Mouse (Mus musculus) heart, embryonic 11.5 days (tissue): Measurements from ENCODE around the gene Mfap1a. TPM values are rescaled to one million over a fixed set of nuclear protein-coding genes. Genes with fewer than 3 reads are reported as not detected.

ENCODE experiments used
- ATAC-seq: fragments of 200-750 bp; cut with Nextera tagmentation; replicated peaks from 2 replicates; pipeline ENCODE4 v1.8.0; 2017; ENCODE audit warnings: moderate library complexity; ENCODE audit not compliant: insufficient number of reproducible peaks, low FRiP score, low TSS enrichment
- H3K27ac ChIP-seq: fragments of 300-500 bp; sonication (generic); 2 replicates; pipeline ENCODE4 v1.5.1; 2014; ENCODE audit warnings: mild to moderate bottlenecking, low read depth, low read length
- H3K27me3 ChIP-seq: fragments of 300-500 bp; sonication (generic); 2 replicates; pipeline ENCODE4 v1.6.1; 2014; ENCODE audit warnings: mild to moderate bottlenecking, low read length, mixed read lengths; ENCODE audit not compliant: control insufficient read depth, insufficient read depth
- H3K36me3 ChIP-seq: fragments of 300-500 bp; sonication (generic); 2 replicates; pipeline ENCODE4 v1.6.1; 2014; ENCODE audit warnings: mild to moderate bottlenecking, low read length, moderate library complexity, mixed read lengths; ENCODE audit not compliant: control insufficient read depth, insufficient read depth
- H3K4me1 ChIP-seq: fragments of 300-500 bp; sonication (generic); 2 replicates; pipeline ENCODE4 v1.6.1; 2014; ENCODE audit warnings: low read length; ENCODE audit not compliant: control insufficient read depth, insufficient read depth
- H3K4me2 ChIP-seq: fragments of 300-500 bp; sonication (generic); 2 replicates; pipeline ENCODE4 v1.6.1; 2014; ENCODE audit warnings: mild to moderate bottlenecking, moderate library complexity
- H3K4me3 ChIP-seq: fragments of 300-500 bp; sonication (generic); 2 replicates; pipeline ENCODE4 v1.5.1; 2014; ENCODE audit warnings: low read depth, low read length
- H3K9ac ChIP-seq: fragments of 300-500 bp; sonication (generic); 2 replicates; pipeline ENCODE4 v1.6.1; 2014; ENCODE audit warnings: mild to moderate bottlenecking, low read depth, low read length, moderate library complexity
- H3K9me3 ChIP-seq: fragments of 300-500 bp; sonication (generic); replicated peaks from 2 replicates; pipeline ENCODE4 v1.6.1; 2016; ENCODE audit warnings: low read length; ENCODE audit not compliant: control insufficient read depth
- WGBS: fragments of 180-500 bp; shearing (Covaris S2); extraction: QIAGEN DNeasy Blood & Tissue Kit; methylation state at CpG from one replicate; pipeline ENCODE4 v1.1.7; 2014; ENCODE audit not compliant: insufficient replicate concordance; 5-methylcytosine and 5-hydroxymethylcytosine counted together
- microRNA-seq: library from miRNA; unstranded; fragments of <30 nt; microRNA quantifications from one replicate; pipeline ENCODE4, GENCODE M21; 2016; ENCODE audit warnings: borderline number of aligned reads
- polyA plus RNA-seq: library from polyadenylated mRNA; unstranded; fragments of >200 nt; fragmentation: Nextera tagmentation; extraction: Ambion mirVana; gene quantifications from 2 replicates; pipeline ENCODE4 v1.2.1, GENCODE M21; 2014

The Mfap1a gene
- polyA plus RNA-seq, 1 experiment from 2014 or later, result 19.2 TPM

GRCm38 (mm10) chr2:121443068-121443349 lies 63.5 kb downstream of the Mfap1a start:
- Histone ChIP-seq H3K4me2 (peak overlapping the region; percentile 91), H3K9ac (peak overlapping the region; percentile 60), H3K27ac (no peak overlapping the region), H3K27me3 (no peaks in the 10 kb centered on the region), H3K9me3 (no peaks in the 10 kb centered on the region), H3K4me1 (peaks cover 11% of the 10 kb centered on the region), H3K36me3 (peaks cover 8% of the 10 kb centered on the region; the same call in 1 of the 2 replicates), H3K4me3 (peak overlapping the region; percentile 52)
- 21% methylated on average over 8 of the region's 8 CpGs for WGBS
- no peak for ATAC-seq

GRCm38 (mm10) chr2:121442259-121443067 lies 64.0 kb downstream of the Mfap1a start:
- peaks cover 13% of the 10 kb centered on the region for H3K36me3 ChIP-seq
- no peak overlapping the region for H3K27ac ChIP-seq
- H3K4me3 ChIP-seq, result peak overlapping the region; percentile 52
- peak; percentile 87 for ATAC-seq
- no peaks in the 10 kb centered on the region for H3K27me3 ChIP-seq
- peak overlapping the region; percentile 60 for H3K9ac ChIP-seq
- H3K9me3 ChIP-seq, result no peaks in the 10 kb centered on the region
- H3K4me2 ChIP-seq, result peak overlapping the region; percentile 91
- 2% methylated on average over 30 of the region's 30 CpGs for WGBS
- H3K4me1 ChIP-seq, result peaks cover 8% of the 10 kb centered on the region

Small RNA genes lying within 50 kb of the gene (microRNA-seq; reads per million reads assigned to microRNA genes)
- gene Gm22953, result not detected

Other genes with a start within 250 kb of the Mfap1a start
- 60.1 and 63.5 TPM in 2 replicates for gene Trp53bp1, start 235.3 kb downstream of the Mfap1a start, polyA plus RNA-seq
- gene Map1a, start 217.1 kb downstream of the Mfap1a start, polyA plus RNA-seq, result 4.0 and 6.6 TPM in 2 replicates
- 10.8 and 11.5 TPM in 2 replicates for gene Ppip5k1, start 151.3 kb downstream of the Mfap1a start, polyA plus RNA-seq
- 1.3 and 2.5 TPM in 2 replicates for gene Ckmt1, start 149.0 kb downstream of the Mfap1a start, polyA plus RNA-seq
- 0.03 TPM in 1 of 2 replicates, not detected in the other for gene Strc, start 119.5 kb downstream of the Mfap1a start, polyA plus RNA-seq
- gene Pdia3, start 92.9 kb downstream of the Mfap1a start, polyA plus RNA-seq, result 489 and 639 TPM in 2 replicates
- gene Catsper2, start 92.9 kb downstream of the Mfap1a start, polyA plus RNA-seq, result 2.7 and 3.4 TPM in 2 replicates
- 1.6 and 2.4 TPM in 2 replicates for gene Ell3, start 62.4 kb downstream of the Mfap1a start, polyA plus RNA-seq
- 603 and 608 TPM in 2 replicates for gene Serf2, start 57.5 kb downstream of the Mfap1a start, polyA plus RNA-seq
- 118 and 124 TPM in 2 replicates for gene Hypk, start 53.4 kb downstream of the Mfap1a start, polyA plus RNA-seq
- gene Serinc4, start 49.9 kb downstream of the Mfap1a start, polyA plus RNA-seq, result 0.07 TPM in 1 of 2 replicates, not detected in the other
- 45.0 and 48.8 TPM in 2 replicates for gene Mfap1b, start 32.6 kb downstream of the Mfap1a start, polyA plus RNA-seq
- gene Wdr76, start 58 bp upstream of the Mfap1a start, polyA plus RNA-seq, result 7.1 and 10.0 TPM in 2 replicates